Mouse (Mus musculus) midbrain, embryonic 16.5 days (tissue): ENCODE measurements around the gene Gm5089. TPM values are rescaled to one million over a fixed set of nuclear protein-coding genes. Genes with fewer than 3 reads are reported as not detected.
A peak's percentile ranks its signal among the peaks of the same experiment; 100 is the strongest.
"Not testable (repeated sequence)": the region's sequence is repeated elsewhere in the genome, so short reads cannot be mapped to it uniquely, and the experiment has no call there.

ENCODE experiments used
- ATAC-seq: fragments of 200-750 bp; cut with Nextera tagmentation; 2 replicates; pipeline ENCODE4 v1.8.0; 2017; ENCODE audit warnings: moderate TSS enrichment
- H3K27ac ChIP-seq: fragments of 300-500 bp; sonication (generic); 2 replicates; pipeline ENCODE4 v1.5.1; 2014; ENCODE audit warnings: mild to moderate bottlenecking, low read length, mixed read lengths
- H3K27me3 ChIP-seq: fragments of 300-500 bp; sonication (generic); 2 replicates; pipeline ENCODE4 v1.6.1; 2014; ENCODE audit warnings: low read depth, low read length, mixed read lengths; ENCODE audit not compliant: control insufficient read depth, insufficient read depth
- H3K36me3 ChIP-seq: fragments of 300-500 bp; sonication (generic); 2 replicates; pipeline ENCODE4 v1.6.1; 2014; ENCODE audit warnings: mild to moderate bottlenecking, low read length, moderate library complexity, mixed read lengths; ENCODE audit not compliant: control insufficient read depth, insufficient read depth
- H3K4me1 ChIP-seq: fragments of 300-500 bp; sonication (generic); 2 replicates; pipeline ENCODE4 v1.6.1; 2014; ENCODE audit warnings: mild to moderate bottlenecking, low read length, mixed read lengths; ENCODE audit not compliant: control insufficient read depth, insufficient read depth
- H3K4me2 ChIP-seq: fragments of 300-500 bp; sonication (generic); 2 replicates; pipeline ENCODE4 v1.6.1; 2014; ENCODE audit warnings: mild to moderate bottlenecking, low read length, mixed read lengths
- H3K4me3 ChIP-seq: fragments of 300-500 bp; sonication (generic); 2 replicates; pipeline ENCODE4 v1.5.1; 2014; ENCODE audit warnings: low read depth, mild to moderate bottlenecking, low read length, moderate library complexity, mixed read lengths
- H3K9ac ChIP-seq: fragments of 300-500 bp; sonication (generic); 2 replicates; pipeline ENCODE4 v1.6.1; 2014; ENCODE audit warnings: low read depth, low read length, mixed read lengths
- H3K9me3 ChIP-seq: fragments of 300-500 bp; sonication (generic); replicated peaks from 2 replicates; pipeline ENCODE4 v1.6.1; 2014; ENCODE audit warnings: mild to moderate bottlenecking, low read length, mixed read lengths; ENCODE audit not compliant: control insufficient read depth, poor library complexity, severe bottlenecking
- WGBS: fragments of 180-500 bp; shearing (Covaris S2); extraction: QIAGEN DNeasy Blood & Tissue Kit; methylation state at CpG from one replicate; pipeline ENCODE4 v1.1.7; 2014; 5-methylcytosine and 5-hydroxymethylcytosine counted together
- polyA plus RNA-seq: library from polyadenylated mRNA; unstranded; fragments of >200 nt; fragmentation: Nextera tagmentation; extraction: Ambion mirVana; gene quantifications from 2 replicates; pipeline ENCODE4 v1.2.1, GENCODE M21; 2015

The Gm5089 gene
- polyA plus RNA-seq, 1 experiment from 2014 or later, result 0.82 TPM

- Histone ChIP-seq H3K4me3 (no peak overlapping the region), H3K4me1 (peaks cover 16% of the 10 kb centered on the region), H3K27ac (peak overlapping the region; percentile 50), H3K27me3 (peaks cover 9% of the 10 kb centered on the region), H3K4me2 (peak overlapping the region; percentile 29), H3K9me3 (no peaks in the 10 kb centered on the region), H3K36me3 (no peaks in the 10 kb centered on the region), H3K9ac (peak overlapping the region; percentile 13; the same call in 1 of the 2 replicates)
- 14% methylated on average over 23 of the region's 23 CpGs for WGBS
- ATAC-seq, result no peak
These were observed 17.3 kb upstream of the Gm5089 start for GRCm38 (mm10) chr14:122467926-122468841.

DNA sequence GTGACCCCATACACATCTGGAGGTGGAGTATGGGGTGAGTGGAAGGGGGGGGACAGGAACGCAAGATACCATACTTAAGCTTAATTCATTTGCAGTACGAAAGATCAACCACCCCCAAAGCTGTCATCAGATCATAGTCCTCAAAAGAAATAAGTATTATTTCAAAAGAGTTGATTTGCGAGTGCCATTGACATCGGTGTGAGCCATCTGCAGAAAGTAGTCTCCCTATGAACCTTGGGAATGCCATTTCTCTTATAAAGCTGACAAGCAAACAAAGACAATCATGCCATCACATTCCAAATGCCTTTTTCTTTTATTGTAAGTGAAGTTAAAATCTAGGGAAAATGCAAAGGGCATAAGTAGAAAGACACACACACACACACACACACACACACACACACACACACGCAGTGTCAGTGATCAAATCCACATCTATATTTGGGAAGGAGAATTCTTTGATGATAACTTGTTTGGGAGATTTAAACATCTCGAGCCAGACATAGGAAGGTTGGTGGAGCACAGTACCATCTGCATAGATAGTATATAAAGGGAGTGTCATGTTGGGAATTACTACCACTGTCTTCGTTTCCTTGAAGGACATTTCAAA is 15.9 kb upstream of the Gm5089 start:
- no peak overlapping the region for H3K27ac ChIP-seq

DNA sequence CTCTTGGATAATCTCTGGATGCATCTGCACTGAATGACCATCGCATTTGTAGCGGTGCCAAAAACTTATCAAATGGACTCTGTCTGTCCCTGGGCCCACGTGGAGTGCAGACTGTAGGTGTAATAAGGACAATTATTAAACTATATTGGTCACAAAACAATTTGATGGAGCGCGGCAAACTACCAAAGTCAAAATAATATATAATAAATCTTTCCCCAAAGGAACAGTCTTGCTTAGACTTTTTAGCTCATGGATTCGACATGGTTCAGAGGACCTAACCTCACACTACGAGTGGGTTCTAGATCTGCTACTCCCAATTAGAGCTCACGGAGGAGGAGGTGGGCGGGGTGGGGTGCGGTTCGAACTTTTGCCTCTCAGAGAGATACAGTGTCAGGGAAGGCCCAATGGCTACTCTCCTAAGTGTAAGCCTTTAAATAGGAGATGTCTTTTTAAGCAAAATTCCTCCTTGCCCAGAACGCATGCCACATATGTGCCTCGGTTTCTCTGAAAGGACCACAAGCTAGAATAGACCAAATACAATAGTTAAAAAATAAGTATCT is 15.1 kb upstream of the Gm5089 start:
- WGBS, result 19% methylated on average over 13 of the region's 13 CpGs
- no peak for ATAC-seq

More for the DNA sequence above, 15.9 kb upstream of the Gm5089 start:
- H3K9me3 ChIP-seq, result no peaks in the 10 kb centered on the region
- no peak for ATAC-seq
- H3K4me2 ChIP-seq, result no peak overlapping the region
- H3K27me3 ChIP-seq, result peaks cover 21% of the 10 kb centered on the region
- peaks cover 16% of the 10 kb centered on the region for H3K4me1 ChIP-seq
- WGBS, result 42% methylated on average over 7 of the region's 7 CpGs
- H3K36me3 ChIP-seq, result no peaks in the 10 kb centered on the region
- H3K4me3 ChIP-seq, result no peak overlapping the region
- no peak overlapping the region for H3K9ac ChIP-seq

GRCm38 (mm10) chr14:122464763-122465741 is 14.1 kb upstream of the Gm5089 start, which contains the start of gene Zic5:
Zic5 (minus strand) TSS chr14:122465677.
- Histone ChIP-seq H3K9ac (peak within 1 kb of the TSS; percentile 75), H3K36me3 (no peaks in the 10 kb centered on the region), H3K27me3 (peaks cover 30% of the 10 kb centered on the region), H3K9me3 (no peaks in the 10 kb centered on the region), H3K4me3 (peak within 1 kb of the TSS; percentile 52), H3K4me1 (peaks cover 16% of the 10 kb centered on the region), H3K27ac (peak within 1 kb of the TSS; percentile 92), H3K4me2 (peak within 1 kb of the TSS; percentile 70)
- under 1% methylated on average over 50 of the region's 62 CpGs for WGBS
- peak; percentile 84 for ATAC-seq

More for the DNA sequence above, 15.1 kb upstream of the Gm5089 start:
- Histone ChIP-seq H3K27ac (peak overlapping the region; percentile 92), H3K9me3 (no peaks in the 10 kb centered on the region), H3K4me3 (peak overlapping the region; percentile 52), H3K27me3 (peaks cover 25% of the 10 kb centered on the region), H3K4me2 (peak overlapping the region; percentile 70), H3K9ac (no peak overlapping the region), H3K36me3 (no peaks in the 10 kb centered on the region), H3K4me1 (peaks cover 16% of the 10 kb centered on the region)

DNA sequence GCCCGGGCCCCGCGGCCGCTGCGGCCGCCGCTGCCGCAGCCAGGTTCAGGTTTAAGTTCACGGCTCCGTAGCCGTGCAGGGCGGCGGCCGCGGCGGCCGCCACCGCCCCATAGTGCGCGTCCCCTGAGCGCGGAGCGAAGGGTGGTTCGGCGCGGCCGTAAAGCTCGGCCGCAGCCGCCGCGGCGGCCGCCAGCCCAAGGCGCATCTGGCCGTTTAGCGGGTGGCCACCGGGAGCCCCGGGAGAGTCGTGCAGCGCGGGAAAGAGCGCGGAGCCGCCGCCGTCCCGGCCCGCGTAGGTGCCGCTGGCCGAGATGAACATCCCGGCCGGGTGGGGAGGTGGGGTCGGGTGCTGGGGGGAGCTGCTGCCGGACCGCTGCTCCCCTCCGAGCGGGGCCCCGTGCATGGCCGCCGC is 13.4 kb upstream of the Gm5089 start:
- Histone ChIP-seq H3K27me3 (peaks cover 31% of the 10 kb centered on the region), H3K9me3 (no peaks in the 10 kb centered on the region), H3K4me2 (peak overlapping the region; percentile 70), H3K4me3 (peak overlapping the region; percentile 52), H3K9ac (peak overlapping the region; percentile 75), H3K27ac (peak overlapping the region; percentile 92), H3K36me3 (no peaks in the 10 kb centered on the region), H3K4me1 (peaks cover 16% of the 10 kb centered on the region)
- WGBS, result under 1% methylated on average over 20 of the region's 62 CpGs
- no peak; the same call in 1 of the 2 replicates for ATAC-seq

DNA sequence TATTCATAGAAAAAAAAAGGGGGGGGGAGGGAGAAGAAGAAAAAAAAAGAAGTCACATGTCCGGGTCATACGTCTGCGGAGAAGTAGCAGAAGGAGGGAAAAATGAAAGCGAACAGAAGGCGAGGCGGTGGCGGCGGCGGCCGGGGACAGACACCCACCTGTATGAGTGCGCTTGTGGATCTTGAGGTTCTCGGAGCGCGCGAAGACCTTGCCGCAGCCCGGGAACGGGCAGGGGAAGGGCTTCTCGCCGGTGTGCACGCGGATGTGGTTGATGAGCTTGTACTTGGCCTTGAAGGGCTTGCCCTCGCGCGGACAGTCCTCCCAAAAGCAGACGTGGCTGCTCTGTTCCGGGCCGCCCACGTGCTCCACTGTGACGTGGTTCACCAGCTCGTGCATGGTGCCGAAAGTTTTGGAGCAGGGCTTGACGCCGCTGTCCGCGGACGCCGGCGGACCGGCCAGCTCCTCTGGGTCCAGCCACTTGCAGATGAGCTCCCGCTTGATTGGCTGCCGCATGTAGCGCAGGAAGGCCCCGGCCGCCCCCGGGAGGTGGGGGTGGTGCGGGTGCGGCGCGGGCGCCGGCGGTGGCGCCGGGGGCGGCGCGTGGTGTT is 12.9 kb upstream of the Gm5089 start:
- H3K4me3 ChIP-seq, result peak overlapping the region; percentile 52
- peaks cover 31% of the 10 kb centered on the region for H3K27me3 ChIP-seq
- peak overlapping the region; percentile 75 for H3K9ac ChIP-seq
- peak overlapping the region; percentile 70 for H3K4me2 ChIP-seq
- not testable (repeated sequence) for H3K9me3 ChIP-seq, H3K36me3 ChIP-seq
- peaks cover 16% of the 10 kb centered on the region for H3K4me1 ChIP-seq
- under 1% methylated on average over 47 of the region's 58 CpGs for WGBS
- ATAC-seq, result 0 out of 2 replicates have a peak, but pooled peaks have one; percentile 12
- H3K27ac ChIP-seq, result peak overlapping the region; percentile 92

- WGBS, result under 1% methylated on average over 40 of the region's 40 CpGs
- peaks cover 31% of the 10 kb centered on the region for H3K27me3 ChIP-seq
These were observed 12.3 kb upstream of the Gm5089 start for GRCm38 (mm10) chr14:122463080-122463691.

More at GRCm38 (mm10) chr14:122463080-122463691, 12.3 kb upstream of the Gm5089 start:
- Histone ChIP-seq H3K4me2 (peak overlapping the region; percentile 70), H3K9ac (peak overlapping the region; percentile 75), H3K9me3 (no peaks in the 10 kb centered on the region), H3K4me3 (peak overlapping the region; percentile 52), H3K27ac (peak overlapping the region; percentile 92), H3K4me1 (peaks cover 16% of the 10 kb centered on the region), H3K36me3 (no peaks in the 10 kb centered on the region)
- no peak for ATAC-seq
